Mouse (Mus musculus) thymus, adult 18-20 months (tissue): ENCODE results near the gene Eml4.

Experiments used
- DNase-seq, 2 experiments: peaks; one replicate each; pipeline ENCODE4 v3.0.0; 2022; ENCODE audit warnings: mixed read lengths in 2 of 2

Gene Eml4

GRCm38 (mm10) chr17:83344226-83344625 lies 6.5 kb upstream of the Eml4 start:
- no peak for DNase-seq

DNA sequence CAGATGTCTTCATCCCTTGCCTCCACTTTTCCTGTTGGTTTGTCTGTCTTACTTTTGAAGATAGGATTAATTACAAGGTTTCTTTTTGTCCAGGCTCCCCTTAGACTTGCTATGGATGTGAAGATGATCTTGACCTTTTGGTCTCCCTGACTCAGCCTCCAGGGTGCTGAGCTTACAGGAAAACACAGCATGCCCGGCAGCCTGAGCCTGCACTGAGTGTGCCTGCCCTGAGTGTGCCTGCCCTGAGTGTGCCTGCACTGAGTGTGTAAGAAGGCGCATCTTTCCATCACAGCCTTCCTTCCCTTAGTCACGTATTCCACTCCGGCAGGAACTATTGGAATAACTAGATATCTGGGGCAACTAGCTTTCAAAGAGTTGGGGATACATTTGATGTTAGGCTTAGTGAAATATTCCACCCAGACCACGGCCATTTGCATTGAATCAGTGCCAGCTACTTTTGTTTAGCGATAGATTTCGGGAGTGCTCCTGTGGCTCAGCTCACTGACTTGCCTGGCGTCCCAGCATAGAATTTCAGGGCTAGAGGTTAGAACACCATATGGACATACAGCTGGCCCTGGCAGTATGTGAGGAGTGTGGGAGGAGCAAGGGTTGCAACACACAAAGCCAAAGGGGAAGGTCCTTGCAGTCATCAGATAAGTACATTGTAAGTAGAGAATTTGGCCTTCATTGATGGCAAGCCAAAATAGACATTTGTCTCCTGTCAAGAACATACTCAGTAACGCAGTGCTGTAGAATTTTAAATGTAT lies 2.5 kb upstream of the Eml4 start:
- no peak for DNase-seq

DNA sequence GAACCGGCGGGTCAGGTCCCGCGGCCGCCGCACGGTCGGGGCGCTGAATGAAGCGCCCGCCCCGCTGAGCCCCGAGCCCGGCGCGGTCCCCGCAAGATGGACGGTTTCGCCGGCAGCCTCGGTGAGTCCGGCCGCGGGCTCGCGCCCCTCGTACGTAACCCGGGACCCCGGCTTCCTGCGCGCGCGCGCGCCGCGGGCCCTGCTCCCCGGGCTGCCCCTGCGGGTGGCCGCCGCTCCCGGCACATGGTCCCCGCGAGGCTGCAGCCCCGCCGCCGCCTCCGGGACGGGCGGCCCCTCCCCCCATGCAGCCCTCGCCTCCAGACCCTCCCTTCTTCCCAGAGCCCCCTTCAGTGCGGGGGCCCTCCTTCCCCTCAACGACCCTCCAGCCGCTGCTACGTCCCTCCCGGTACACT lies 394 bp downstream of the Eml4 start:
- DNase-seq = peak in 1 of 2 experiments; percentile 27

DNA sequence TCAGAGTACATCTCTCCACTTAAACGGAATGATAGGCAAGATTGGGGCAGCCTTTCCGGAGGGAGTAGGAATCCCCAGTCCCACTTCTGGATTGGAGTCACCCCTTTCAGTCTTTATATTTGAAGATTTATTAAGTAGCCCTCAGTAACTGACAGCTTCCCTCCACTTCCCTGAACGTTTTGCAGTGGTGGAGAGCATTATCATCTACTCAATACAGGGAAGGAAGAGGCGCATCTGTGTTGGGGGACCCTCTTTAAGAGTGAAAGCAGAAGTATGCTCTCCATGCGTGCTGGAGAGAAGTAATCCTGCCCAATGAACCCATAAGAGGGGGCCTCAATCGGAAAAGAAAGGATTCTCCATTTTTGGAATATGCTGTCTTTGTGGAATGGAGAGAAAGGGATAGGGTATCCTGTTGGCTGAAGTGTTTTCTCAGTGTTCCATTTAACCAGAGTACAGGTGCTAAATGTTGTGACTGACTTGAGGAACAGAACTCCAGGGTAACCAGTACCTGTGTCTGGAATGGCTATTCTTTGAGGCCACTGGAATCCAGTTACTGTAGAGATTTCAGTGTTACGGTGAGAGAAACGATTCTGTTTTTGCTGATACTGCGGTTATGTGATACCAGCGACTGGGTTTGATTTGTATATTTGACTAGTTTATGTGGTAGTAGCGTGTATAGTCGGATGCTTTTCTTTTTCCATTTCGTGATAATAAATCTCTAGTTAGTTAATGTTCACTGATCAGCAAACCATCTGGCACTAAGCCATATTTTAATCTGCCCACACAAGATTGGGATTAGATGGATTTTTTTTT lies 1.1 kb downstream of the Eml4 start:
- DNase-seq = no peak

DNA sequence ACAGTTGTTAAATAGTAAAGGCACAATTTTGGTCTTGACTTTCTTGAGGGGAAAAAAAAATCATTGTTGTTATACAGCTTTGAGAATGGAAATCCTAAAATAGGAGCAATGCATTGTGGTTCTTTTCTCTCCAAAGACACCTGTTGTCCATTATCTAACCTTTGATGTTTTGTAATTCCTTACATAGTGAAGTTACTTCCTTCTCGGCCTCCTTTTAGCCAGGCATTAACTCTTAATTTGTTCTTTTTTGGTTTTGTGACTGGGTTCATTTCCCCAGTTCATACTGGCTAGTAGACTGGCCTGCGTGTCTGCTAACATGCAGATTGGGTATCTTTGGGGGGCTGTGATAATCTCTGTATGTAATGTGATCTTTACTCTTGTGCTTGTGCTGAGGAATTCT lies 1.7 kb downstream of the Eml4 start:
- DNase-seq = no peak

DNA sequence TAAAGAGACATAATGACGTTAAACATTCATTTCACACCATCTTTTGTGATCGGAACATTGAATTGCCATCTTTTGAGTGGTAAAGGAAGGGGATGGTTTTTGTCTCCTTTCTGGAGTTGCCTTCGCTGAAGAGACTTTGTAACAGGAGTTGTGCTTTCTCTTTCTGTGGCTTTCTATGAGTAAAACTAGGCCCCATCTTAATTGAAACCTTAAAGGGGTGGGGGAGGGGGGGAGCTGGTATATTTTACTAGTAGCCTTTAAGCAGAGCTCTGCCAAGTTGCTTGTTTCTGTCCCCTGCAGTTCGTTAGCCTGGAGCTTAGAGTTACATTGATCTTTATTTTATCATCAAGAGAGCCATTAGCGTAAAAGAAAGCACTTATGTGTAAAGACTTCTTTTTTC lies 2.3 kb downstream of the Eml4 start:
- DNase-seq = no peak

- DNase-seq = no peak
Measured at GRCm38 (mm10) chr17:83353460-83353859, 2.7 kb downstream of the Eml4 start.

- no peak for DNase-seq
Measured at GRCm38 (mm10) chr17:83355481-83355880, 4.8 kb downstream of the Eml4 start.

GRCm38 (mm10) chr17:83359934-83360333 lies 9.2 kb downstream of the Eml4 start:
- no peak for DNase-seq

DNA sequence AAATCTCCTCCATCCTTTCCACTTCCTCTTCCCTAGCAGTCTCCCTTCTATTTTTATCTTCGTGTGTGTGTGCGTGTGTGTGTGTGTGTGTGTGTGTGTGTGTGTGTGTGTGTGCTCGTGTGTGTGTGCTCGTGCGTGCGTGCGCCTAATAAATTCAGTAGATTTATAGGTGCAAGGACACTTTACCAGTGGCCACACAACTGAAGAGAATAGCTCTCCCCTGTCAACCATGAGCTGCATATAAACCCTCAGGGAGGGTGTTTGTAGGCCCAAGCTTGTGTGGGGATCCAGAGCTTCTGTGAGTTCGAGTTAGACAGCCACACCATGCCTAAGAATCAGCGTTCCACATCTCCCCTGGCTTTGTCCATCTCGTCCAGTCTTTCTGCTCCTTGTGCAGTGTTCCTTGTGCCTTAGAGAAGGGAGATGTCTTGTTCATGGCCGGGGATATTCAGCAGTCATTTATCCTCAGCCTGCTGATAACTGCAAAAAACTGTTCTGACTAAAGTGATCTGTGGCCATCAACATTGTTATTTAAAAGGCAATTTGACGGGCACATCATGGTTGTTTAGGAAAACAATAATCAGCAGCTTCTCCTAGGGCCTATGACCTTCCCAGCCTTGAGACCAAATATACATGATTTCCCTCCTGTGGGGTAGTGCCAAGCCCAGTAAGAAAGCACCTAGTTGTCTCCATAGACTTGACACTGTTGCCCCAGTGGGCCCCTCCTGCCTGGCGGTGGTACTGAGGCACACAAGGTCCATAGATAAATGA lies 10.2 kb downstream of the Eml4 start:
- no peak for DNase-seq

GRCm38 (mm10) chr17:83363081-83363480 lies 12.3 kb downstream of the Eml4 start:
- DNase-seq = no peak

DNA sequence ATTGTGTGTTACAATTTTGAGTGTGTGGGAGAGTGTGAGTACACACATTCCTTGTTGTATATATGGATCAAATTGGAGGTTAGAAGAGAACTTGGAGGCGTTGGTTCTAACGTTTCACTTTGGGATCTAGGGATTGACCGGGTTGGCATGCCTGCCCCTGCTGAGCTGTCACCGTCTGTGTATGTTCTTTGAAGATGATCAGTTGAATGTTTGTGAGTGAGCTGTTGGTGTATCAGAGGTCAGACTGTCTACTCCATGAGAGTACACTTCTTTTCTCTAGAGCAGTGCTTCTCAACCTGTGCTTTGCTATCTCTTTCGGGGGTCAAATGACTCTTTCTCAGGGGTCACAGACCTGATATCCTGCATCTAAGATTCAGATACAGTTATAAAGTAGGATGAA lies 13.6 kb downstream of the Eml4 start:
- DNase-seq = no peak

DNA sequence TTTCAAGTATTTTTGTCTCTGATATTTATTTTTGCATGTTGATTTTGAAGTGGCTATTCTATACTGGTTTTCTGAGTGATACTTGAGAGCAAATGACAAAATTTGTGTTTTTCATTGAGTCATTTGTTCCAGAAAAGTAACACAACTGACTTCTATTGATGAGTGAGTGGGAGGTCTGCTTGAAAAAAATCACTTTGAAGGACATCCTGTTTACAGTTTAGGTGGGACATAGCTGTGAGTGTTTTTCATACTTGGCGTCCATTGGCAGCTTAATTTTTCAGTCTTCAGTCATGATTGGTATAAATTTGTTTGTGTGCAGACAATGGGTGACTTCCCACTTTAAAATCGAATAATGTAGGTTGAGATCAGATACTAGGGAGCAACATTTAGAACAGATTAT lies 14.4 kb downstream of the Eml4 start:
- DNase-seq = no peak

DNA sequence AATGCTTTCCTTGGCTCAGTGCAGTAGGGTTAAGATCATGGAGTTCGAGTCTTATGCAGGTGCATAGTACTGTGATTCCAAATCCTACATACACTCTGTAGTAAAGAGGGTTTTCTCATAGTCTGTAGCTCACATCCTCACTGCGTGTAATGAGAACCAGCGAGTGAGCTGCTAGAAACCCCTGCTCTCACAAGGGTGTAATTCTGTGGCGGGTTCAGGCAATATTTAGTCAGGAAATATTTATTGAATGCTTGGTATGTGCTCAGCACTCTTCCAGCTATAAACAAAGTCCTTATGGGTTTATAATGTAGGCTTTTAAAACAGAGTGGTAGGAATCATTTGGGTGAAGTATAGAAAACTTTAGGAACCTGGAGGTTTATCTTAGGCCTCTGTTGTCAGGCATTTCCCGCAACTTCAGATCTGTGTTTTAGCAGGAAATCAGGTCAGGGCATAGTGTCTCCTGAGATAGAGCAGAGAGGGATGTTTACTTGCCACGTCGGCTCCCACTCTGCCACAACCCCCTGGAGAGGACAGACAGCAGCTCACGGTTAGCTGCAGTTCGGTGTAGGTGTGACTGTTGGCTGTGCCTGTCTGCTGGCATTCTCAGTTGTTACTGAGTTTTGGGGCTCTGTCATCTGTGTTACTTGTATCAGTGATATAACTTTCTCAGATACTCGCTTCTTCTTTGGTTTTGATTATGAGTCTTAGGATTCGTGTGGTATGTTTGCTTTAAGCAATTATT lies 15.1 kb downstream of the Eml4 start:
- no peak for DNase-seq

DNA sequence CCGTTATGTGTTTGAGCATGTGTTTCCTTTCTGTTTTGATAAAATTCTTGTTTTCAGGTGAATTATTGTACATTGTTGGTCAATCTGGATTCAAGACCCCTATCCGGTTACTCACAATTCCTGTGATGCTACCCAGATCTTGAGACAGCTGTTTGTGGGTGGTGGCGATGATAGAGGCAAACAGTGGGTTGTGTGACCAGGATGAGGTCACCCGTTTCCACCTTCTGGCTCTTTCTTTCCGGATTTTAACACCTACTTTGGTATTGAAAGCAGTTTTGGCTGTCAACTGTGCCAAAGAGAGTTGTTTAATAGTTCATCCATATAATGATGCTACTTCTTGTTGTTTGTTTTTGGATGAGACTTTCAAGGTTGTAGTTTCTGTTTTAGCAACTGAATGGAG lies 16.7 kb downstream of the Eml4 start:
- no peak for DNase-seq

DNA sequence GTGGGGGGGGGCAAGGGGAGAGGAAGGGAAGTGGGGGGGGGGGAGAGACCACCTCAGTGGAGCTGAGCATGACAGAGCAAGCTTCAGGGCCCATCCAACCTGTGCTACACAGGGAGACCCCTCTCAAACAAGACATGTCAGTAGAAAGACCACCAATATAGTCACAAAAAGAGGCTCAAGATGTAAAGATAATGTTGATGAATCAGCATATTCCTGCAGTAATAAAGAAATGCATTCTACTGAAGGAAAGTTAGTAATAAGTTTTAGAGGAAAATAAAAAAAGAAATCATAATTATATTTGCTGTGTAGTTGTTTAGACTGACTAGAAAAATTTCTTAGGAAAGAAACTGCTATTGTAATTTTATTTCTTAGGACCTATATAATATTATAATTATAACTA lies 23.4 kb downstream of the Eml4 start:
- DNase-seq = no peak

GRCm38 (mm10) chr17:83375848-83376247 lies 25.1 kb downstream of the Eml4 start:
- DNase-seq = no peak

DNA sequence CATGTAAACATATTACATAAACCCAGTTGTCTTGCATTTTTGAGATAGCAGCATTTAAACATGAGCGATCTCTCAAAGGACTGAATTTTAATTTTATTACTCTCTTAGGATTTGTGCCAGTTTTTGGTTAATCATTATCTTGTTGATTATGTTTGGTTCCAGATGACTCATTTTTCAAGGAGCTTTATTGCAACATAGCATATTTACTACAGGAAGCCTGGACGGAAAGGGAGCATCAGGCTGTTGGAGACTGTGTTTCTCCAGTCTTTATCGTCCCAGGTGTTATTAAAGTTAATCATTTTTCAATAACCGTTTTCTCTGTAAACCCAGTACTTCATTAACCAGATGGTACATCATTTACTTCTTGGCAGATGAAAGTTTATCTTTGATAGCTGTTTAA lies 26.1 kb downstream of the Eml4 start:
- DNase-seq = no peak

DNA sequence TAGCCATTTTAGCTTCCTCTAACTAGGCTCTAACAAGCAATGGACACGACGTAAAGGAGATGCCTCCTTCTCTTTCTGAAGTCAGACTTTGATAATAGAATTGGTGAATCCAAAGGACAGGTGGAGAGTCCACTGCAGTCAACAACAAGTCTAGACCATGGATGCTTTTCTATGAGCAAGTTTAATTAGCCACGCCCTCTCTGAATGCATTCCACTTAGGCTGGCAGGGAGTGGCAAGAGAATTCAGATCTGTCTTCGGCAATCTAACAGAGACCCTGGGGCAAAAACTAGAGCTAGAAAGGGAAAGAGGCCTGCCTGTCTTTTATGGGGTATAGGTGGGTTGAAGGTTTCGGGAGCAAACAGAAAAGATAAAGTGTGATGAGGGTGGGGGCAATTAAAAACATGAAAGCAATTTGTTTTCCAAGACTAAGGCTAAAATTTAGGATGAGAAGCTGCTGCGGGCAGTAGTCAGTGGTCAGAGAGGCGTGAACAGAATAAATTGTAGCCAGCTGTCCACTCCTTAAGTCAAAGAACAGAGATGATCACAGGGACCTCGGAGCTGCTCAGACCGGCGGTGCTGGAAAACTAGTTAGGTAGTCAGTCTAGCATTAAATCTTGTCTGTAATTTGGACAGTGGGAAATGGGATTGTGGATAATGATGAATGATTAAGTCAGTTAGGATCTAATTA lies 27.2 kb downstream of the Eml4 start:
- DNase-seq = no peak

GRCm38 (mm10) chr17:83378444-83378762 lies 27.7 kb downstream of the Eml4 start:
- no peak for DNase-seq

GRCm38 (mm10) chr17:83379366-83379765 lies 28.6 kb downstream of the Eml4 start:
- DNase-seq = no peak

- DNase-seq = no peak
Measured at GRCm38 (mm10) chr17:83379791-83380190, 29.1 kb downstream of the Eml4 start.
